Mouse (Mus musculus) midbrain, embryonic 16.5 days (tissue): ENCODE data around the gene Krtap9-5. TPM values are rescaled to one million over a fixed set of nuclear protein-coding genes. Genes with fewer than 3 reads are reported as not detected.

Experiments
- ATAC-seq: fragments of 200-750 bp; cut with Nextera tagmentation; 2 replicates; pipeline ENCODE4 v1.8.0; 2017; ENCODE audit warnings: moderate TSS enrichment
- H3K27ac ChIP-seq: fragments of 300-500 bp; sonication (generic); 2 replicates; pipeline ENCODE4 v1.5.1; 2014; ENCODE audit warnings: mild to moderate bottlenecking, low read length, mixed read lengths
- H3K27me3 ChIP-seq: fragments of 300-500 bp; sonication (generic); 2 replicates; pipeline ENCODE4 v1.6.1; 2014; ENCODE audit warnings: low read depth, low read length, mixed read lengths; ENCODE audit not compliant: control insufficient read depth, insufficient read depth
- H3K36me3 ChIP-seq: fragments of 300-500 bp; sonication (generic); 2 replicates; pipeline ENCODE4 v1.6.1; 2014; ENCODE audit warnings: mild to moderate bottlenecking, low read length, moderate library complexity, mixed read lengths; ENCODE audit not compliant: control insufficient read depth, insufficient read depth
- H3K4me1 ChIP-seq: fragments of 300-500 bp; sonication (generic); 2 replicates; pipeline ENCODE4 v1.6.1; 2014; ENCODE audit warnings: mild to moderate bottlenecking, low read length, mixed read lengths; ENCODE audit not compliant: control insufficient read depth, insufficient read depth
- H3K4me2 ChIP-seq: fragments of 300-500 bp; sonication (generic); 2 replicates; pipeline ENCODE4 v1.6.1; 2014; ENCODE audit warnings: mild to moderate bottlenecking, low read length, mixed read lengths
- H3K4me3 ChIP-seq: fragments of 300-500 bp; sonication (generic); 2 replicates; pipeline ENCODE4 v1.5.1; 2014; ENCODE audit warnings: low read depth, mild to moderate bottlenecking, low read length, moderate library complexity, mixed read lengths
- H3K9ac ChIP-seq: fragments of 300-500 bp; sonication (generic); 2 replicates; pipeline ENCODE4 v1.6.1; 2014; ENCODE audit warnings: low read depth, low read length, mixed read lengths
- H3K9me3 ChIP-seq: fragments of 300-500 bp; sonication (generic); replicated peaks from 2 replicates; pipeline ENCODE4 v1.6.1; 2014; ENCODE audit warnings: mild to moderate bottlenecking, low read length, mixed read lengths; ENCODE audit not compliant: control insufficient read depth, poor library complexity, severe bottlenecking
- WGBS: fragments of 180-500 bp; shearing (Covaris S2); extraction: QIAGEN DNeasy Blood & Tissue Kit; methylation state at CpG from one replicate; pipeline ENCODE4 v1.1.7; 2014; 5-methylcytosine and 5-hydroxymethylcytosine counted together
- polyA plus RNA-seq: library from polyadenylated mRNA; unstranded; fragments of >200 nt; fragmentation: Nextera tagmentation; extraction: Ambion mirVana; gene quantifications from 2 replicates; pipeline ENCODE4 v1.2.1, GENCODE M21; 2015

Gene Krtap9-5
- polyA plus RNA-seq, 1 experiment from 2014 or later = not detected

- no peaks in the 10 kb centered on the region for H3K4me1 ChIP-seq
- H3K9me3 ChIP-seq = no peaks in the 10 kb centered on the region
- no peak overlapping the region for H3K4me3 ChIP-seq
- no peak overlapping the region for H3K9ac ChIP-seq
- WGBS = 86% methylated on average over 1 of the region's 1 CpGs
- H3K27me3 ChIP-seq = no peaks in the 10 kb centered on the region
- no peaks in the 10 kb centered on the region for H3K36me3 ChIP-seq
- H3K4me2 ChIP-seq = no peak overlapping the region
- no peak for ATAC-seq
- H3K27ac ChIP-seq = no peak overlapping the region
Measured at GRCm38 (mm10) chr11:99983442-99983841, 35.2 kb downstream of the Krtap9-5 start.

GRCm38 (mm10) chr11:99985291-99986092 lies 37.2 kb downstream of the Krtap9-5 start:
- Histone ChIP-seq H3K9me3 (no peaks in the 10 kb centered on the region), H3K4me2 (no peak overlapping the region), H3K4me1 (no peaks in the 10 kb centered on the region), H3K4me3 (no peak overlapping the region), H3K27me3 (no peaks in the 10 kb centered on the region), H3K36me3 (no peaks in the 10 kb centered on the region), H3K27ac (peak overlapping the region; percentile 33), H3K9ac (no peak overlapping the region)
- WGBS = 84% methylated on average over 20 of the region's 20 CpGs
- ATAC-seq = peak; percentile 80

- 0 out of 2 replicates have a peak, but pooled peaks cover 4% of the 10 kb centered on the region for H3K4me1 ChIP-seq
- no peak within 1 kb of the TSS for H3K4me2 ChIP-seq
- no peaks in the 10 kb centered on the region for H3K36me3 ChIP-seq
- no peaks in the 10 kb centered on the region for H3K27me3 ChIP-seq
- ATAC-seq = 0 out of 2 replicates have a peak, but pooled peaks have one; percentile 28
- no peaks in the 10 kb centered on the region for H3K9me3 ChIP-seq
- peak within 1 kb of the TSS; percentile 33 for H3K27ac ChIP-seq
- whole genome bisulfite sequencing = 84% methylated on average over 8 of the region's 8 CpGs
- H3K9ac ChIP-seq = no peak within 1 kb of the TSS
- H3K4me3 ChIP-seq = no peak within 1 kb of the TSS
Measured at GRCm38 (mm10) chr11:99986180-99986647, 37.9 kb downstream of the Krtap9-5 start, which contains the start of gene Krtap16-1. Krtap16-1 (minus strand) TSS chr11:99986597.

- ATAC-seq = no peak
- Histone ChIP-seq H3K4me1 (0 out of 2 replicates have a peak, but pooled peaks cover 4% of the 10 kb centered on the region), H3K27ac (no peak overlapping the region), H3K9ac (no peak overlapping the region), H3K36me3 (no peaks in the 10 kb centered on the region), H3K9me3 (no peaks in the 10 kb centered on the region), H3K4me3 (no peak overlapping the region), H3K4me2 (no peak overlapping the region), H3K27me3 (no peaks in the 10 kb centered on the region)
- WGBS = 94% methylated on average over 3 of the region's 3 CpGs
Measured at GRCm38 (mm10) chr11:99988530-99988929, 40.3 kb downstream of the Krtap9-5 start.

GRCm38 (mm10) chr11:99989881-99990405 lies 41.7 kb downstream of the Krtap9-5 start:
- no peak for ATAC-seq
- Histone ChIP-seq H3K27me3 (no peaks in the 10 kb centered on the region), H3K9me3 (no peaks in the 10 kb centered on the region), H3K4me2 (no peak overlapping the region), H3K4me1 (0 out of 2 replicates have a peak, but pooled peaks cover 4% of the 10 kb centered on the region), H3K4me3 (no peak overlapping the region), H3K9ac (no peak overlapping the region), H3K27ac (no peak overlapping the region), H3K36me3 (no peaks in the 10 kb centered on the region)
- 90% methylated on average over 6 of the region's 6 CpGs for WGBS

- no peaks in the 10 kb centered on the region for H3K36me3 ChIP-seq
- no peak overlapping the region for H3K9ac ChIP-seq
- no peak for ATAC-seq
- no peak overlapping the region for H3K4me2 ChIP-seq
- H3K27ac ChIP-seq = no peak overlapping the region
- whole genome bisulfite sequencing = 53% methylated on average over 3 of the region's 3 CpGs
- 0 out of 2 replicates have a peak, but pooled peaks cover 4% of the 10 kb centered on the region for H3K4me1 ChIP-seq
- no peak overlapping the region for H3K4me3 ChIP-seq
- H3K9me3 ChIP-seq = no peaks in the 10 kb centered on the region
- no peaks in the 10 kb centered on the region for H3K27me3 ChIP-seq
Measured at GRCm38 (mm10) chr11:99990571-99990970, 42.3 kb downstream of the Krtap9-5 start.

GRCm38 (mm10) chr11:99993620-99994383 lies 45.5 kb downstream of the Krtap9-5 start, which contains the start of gene Krtap17-1:
Krtap17-1 (minus strand) TSS chr11:99993994.
- 0 out of 2 replicates have a peak, but pooled peaks have one; percentile 39 for ATAC-seq
- peak within 1 kb of the TSS; percentile 62 for H3K9ac ChIP-seq
- 26% methylated on average over 26 of the region's 26 CpGs for WGBS

GRCm38 (mm10) chr11:99994384-99994661 lies 46.0 kb downstream of the Krtap9-5 start:
- no peak overlapping the region for H3K4me3 ChIP-seq
- H3K27me3 ChIP-seq = no peaks in the 10 kb centered on the region
- no peaks in the 10 kb centered on the region for H3K9me3 ChIP-seq
- no peak for ATAC-seq
- 73% methylated on average over 4 of the region's 4 CpGs for WGBS
- 0 out of 2 replicates have a peak, but pooled peaks cover 4% of the 10 kb centered on the region for H3K4me1 ChIP-seq
- H3K9ac ChIP-seq = no peak overlapping the region
- H3K4me2 ChIP-seq = no peak overlapping the region
- no peak overlapping the region for H3K27ac ChIP-seq
- no peaks in the 10 kb centered on the region for H3K36me3 ChIP-seq

More at GRCm38 (mm10) chr11:99993620-99994383, 45.5 kb downstream of the Krtap9-5 start, which contains the start of gene Krtap17-1:
- H3K9me3 ChIP-seq = no peaks in the 10 kb centered on the region
- no peaks in the 10 kb centered on the region for H3K36me3 ChIP-seq
- H3K4me1 ChIP-seq = 0 out of 2 replicates have a peak, but pooled peaks cover 4% of the 10 kb centered on the region
- H3K4me2 ChIP-seq = peak within 1 kb of the TSS; percentile 53
- peak within 1 kb of the TSS; percentile 30 for H3K4me3 ChIP-seq
- no peaks in the 10 kb centered on the region for H3K27me3 ChIP-seq
- no peak within 1 kb of the TSS for H3K27ac ChIP-seq
